Mouse (Mus musculus) embryonic facial prominence, embryonic 15.5 days (tissue): ENCODE measurements at regions not wholly inside any gene's neighbourhood (a gene's known extent, or its start where the extent isn't known, plus 50 kb on each side); places are given as distances from the start of the nearest gene placed in this dataset.

Source experiments
- ATAC-seq: fragments of 200-750 bp; cut with Nextera tagmentation; 2 replicates; pipeline ENCODE4 v1.8.0; 2017; ENCODE audit warnings: low read depth, moderate TSS enrichment; ENCODE audit not compliant: insufficient number of reproducible peaks, low FRiP score, low TSS enrichment
- H3K27ac ChIP-seq: fragments of 300-500 bp; sonication (generic); replicated peaks from 2 replicates; pipeline ENCODE4 v1.5.1; 2015; ENCODE audit warnings: mild to moderate bottlenecking, inconsistent platforms
- H3K27me3 ChIP-seq: fragments of 300-500 bp; sonication (generic); 2 replicates; pipeline ENCODE4 v1.6.1; 2015; ENCODE audit warnings: inconsistent platforms
- H3K36me3 ChIP-seq: fragments of 300-500 bp; sonication (generic); 2 replicates; pipeline ENCODE4 v1.6.1; 2015; ENCODE audit warnings: mild to moderate bottlenecking, inconsistent platforms
- H3K4me1 ChIP-seq: fragments of 300-500 bp; sonication (generic); 2 replicates; pipeline ENCODE4 v1.6.1; 2015; ENCODE audit warnings: inconsistent platforms
- H3K4me2 ChIP-seq: fragments of 300-500 bp; sonication (generic); replicated peaks from 2 replicates; pipeline ENCODE4 v1.6.1; 2015; ENCODE audit warnings: mild to moderate bottlenecking, inconsistent platforms
- H3K4me3 ChIP-seq: fragments of 300-500 bp; sonication (generic); replicated peaks from 2 replicates; pipeline ENCODE4 v1.5.1; 2015; ENCODE audit warnings: mild to moderate bottlenecking, inconsistent platforms
- H3K9ac ChIP-seq: fragments of 300-500 bp; sonication (generic); 2 replicates; pipeline ENCODE4 v1.6.1; 2015; ENCODE audit warnings: inconsistent platforms
- H3K9me3 ChIP-seq: fragments of 300-500 bp; sonication (generic); replicated peaks from 2 replicates; pipeline ENCODE4 v1.6.1; 2016; ENCODE audit warnings: inconsistent platforms
- whole genome bisulfite sequencing: fragments of 180-500 bp; shearing (Covaris S2); methylation state at CpG from one replicate; pipeline ENCODE4 v1.1.7; 2015; 5-methylcytosine and 5-hydroxymethylcytosine counted together

DNA sequence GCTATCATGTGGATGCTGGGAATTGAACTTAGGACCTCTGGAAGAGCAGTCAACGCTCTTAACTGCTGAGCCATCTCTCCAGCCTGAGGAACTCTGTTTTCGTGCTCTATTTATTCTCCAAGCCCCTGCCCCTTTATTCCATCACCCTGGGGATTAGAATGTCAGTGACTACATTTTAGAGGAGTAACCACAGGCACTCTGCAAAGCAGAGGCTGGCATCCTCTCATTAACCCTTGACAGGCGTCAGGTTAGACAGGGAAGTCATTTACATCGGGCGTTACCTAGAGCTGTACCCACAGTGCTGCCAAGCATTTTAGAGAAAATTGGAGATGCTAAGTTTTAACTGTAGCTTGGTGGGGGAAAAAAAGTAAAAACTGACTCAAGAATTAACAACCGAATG is 105.4 kb upstream of the Krr1 start:
- no peaks in the 10 kb centered on the region for H3K27me3 ChIP-seq
- no peak for ATAC-seq
- H3K9ac ChIP-seq, result no peak overlapping the region
- no peak overlapping the region for H3K4me3 ChIP-seq
- no peaks in the 10 kb centered on the region for H3K9me3 ChIP-seq
- H3K4me1 ChIP-seq, result no peaks in the 10 kb centered on the region
- 21% methylated on average over 6 of the region's 6 CpGs for WGBS
- no peaks in the 10 kb centered on the region for H3K36me3 ChIP-seq
- H3K27ac ChIP-seq, result no peak overlapping the region
- no peak overlapping the region for H3K4me2 ChIP-seq

DNA sequence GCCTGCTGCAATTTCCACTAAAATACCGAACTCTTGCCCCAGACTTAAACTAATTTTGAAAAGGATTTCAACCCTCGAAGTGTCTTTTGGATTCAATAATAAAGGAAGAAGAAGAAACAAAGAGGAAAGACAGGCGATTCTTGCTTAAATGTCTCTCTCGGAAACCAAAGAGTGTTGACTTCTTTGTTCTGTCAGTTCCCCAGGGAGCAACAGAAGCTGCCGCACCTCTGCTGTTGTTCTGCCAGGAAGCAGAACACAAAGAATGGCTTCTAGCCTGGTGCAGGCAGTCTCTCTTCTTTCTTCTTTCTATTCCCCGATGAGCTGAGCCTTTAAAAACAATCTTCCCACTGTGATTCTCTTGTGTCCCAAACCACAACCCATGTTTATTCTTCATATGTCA is 104.9 kb upstream of the Krr1 start:
- 11% methylated on average over 6 of the region's 6 CpGs for WGBS
- no peak overlapping the region for H3K9ac ChIP-seq
- no peaks in the 10 kb centered on the region for H3K9me3 ChIP-seq
- no peaks in the 10 kb centered on the region for H3K4me1 ChIP-seq
- ATAC-seq, result no peak; the same call in 1 of the 2 replicates
- H3K36me3 ChIP-seq, result no peaks in the 10 kb centered on the region
- no peaks in the 10 kb centered on the region for H3K27me3 ChIP-seq
- H3K4me2 ChIP-seq, result no peak overlapping the region
- H3K4me3 ChIP-seq, result no peak overlapping the region
- no peak overlapping the region for H3K27ac ChIP-seq

DNA sequence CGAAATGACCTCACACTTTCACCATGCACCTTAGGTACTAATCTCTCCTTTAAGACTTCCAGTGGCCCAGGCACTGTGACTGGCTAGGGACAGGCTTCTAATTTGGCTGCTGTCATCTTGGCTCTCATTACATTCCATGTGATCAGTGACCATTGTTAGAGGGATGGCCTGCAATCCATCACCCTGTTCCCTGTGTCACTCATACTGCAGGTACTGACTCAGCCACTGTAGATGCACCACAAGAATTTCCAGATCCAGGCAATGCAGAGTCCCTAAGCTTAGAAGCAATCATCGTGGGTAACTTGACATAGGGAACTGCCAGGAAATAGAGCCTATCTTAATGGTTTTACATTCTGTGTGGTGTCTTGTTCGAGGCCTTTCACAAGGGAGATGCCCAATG is 92.1 kb upstream of the Krr1 start:
- Histone ChIP-seq H3K27me3 (no peaks in the 10 kb centered on the region), H3K9me3 (no peaks in the 10 kb centered on the region), H3K4me3 (no peak overlapping the region), H3K27ac (no peak overlapping the region), H3K36me3 (no peaks in the 10 kb centered on the region), H3K4me1 (peaks cover 8% of the 10 kb centered on the region; the same call in 1 of the 2 replicates), H3K9ac (no peak overlapping the region), H3K4me2 (no peak overlapping the region)
- 82% methylated on average over 3 of the region's 3 CpGs for WGBS
- ATAC-seq, result no peak

DNA sequence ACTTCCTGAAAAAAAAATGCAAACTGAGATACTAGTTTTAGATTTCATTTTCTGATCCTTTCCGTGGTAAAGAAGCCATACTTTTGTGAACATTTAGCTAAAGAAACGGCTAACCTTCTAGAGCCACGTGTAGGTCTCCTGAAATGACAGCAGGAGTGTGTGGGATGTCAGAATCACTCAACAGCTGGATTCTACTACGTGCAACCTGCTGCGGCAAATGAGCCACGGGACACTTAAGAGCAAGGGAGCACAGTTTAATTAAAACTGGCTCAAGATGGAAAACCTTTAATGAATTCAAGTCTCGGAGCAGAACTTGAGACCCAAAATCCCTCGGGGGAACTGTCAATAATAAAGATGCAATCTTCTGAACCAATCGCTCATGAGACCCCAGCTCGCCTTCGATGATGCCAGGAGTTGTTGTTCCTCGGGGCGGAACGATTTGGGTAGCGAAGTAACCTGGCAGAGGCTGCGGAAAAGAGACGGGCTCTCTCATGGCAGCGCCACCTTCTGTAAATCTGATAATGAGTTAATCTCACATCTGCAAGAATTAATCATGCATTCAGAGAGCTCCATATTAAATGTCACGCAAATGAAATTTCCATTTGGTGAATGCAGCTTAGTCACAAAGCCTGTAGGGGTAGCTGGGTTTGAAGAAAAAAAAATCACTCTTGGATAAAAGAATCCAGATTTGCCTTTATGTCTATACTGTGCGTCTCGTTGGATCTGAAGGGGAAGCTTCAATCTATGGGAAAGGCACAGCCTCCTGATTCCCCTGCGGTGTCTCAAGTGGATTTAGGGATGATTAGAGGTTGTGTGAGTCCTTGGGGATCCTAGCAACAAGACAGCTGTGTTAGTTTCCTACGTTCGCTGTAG is 90.9 kb upstream of the Krr1 start:
- peak overlapping the region; percentile 30 for H3K4me2 ChIP-seq
- no peaks in the 10 kb centered on the region for H3K9me3 ChIP-seq
- H3K4me1 ChIP-seq, result peaks cover 8% of the 10 kb centered on the region; the same call in 1 of the 2 replicates
- H3K4me3 ChIP-seq, result no peak overlapping the region
- 35% methylated on average over 24 of the region's 24 CpGs for WGBS
- ATAC-seq, result no peak
- no peaks in the 10 kb centered on the region for H3K36me3 ChIP-seq
- H3K27me3 ChIP-seq, result no peaks in the 10 kb centered on the region
- no peak overlapping the region for H3K27ac ChIP-seq
- H3K9ac ChIP-seq, result no peak overlapping the region; the same call in 1 of the 2 replicates

DNA sequence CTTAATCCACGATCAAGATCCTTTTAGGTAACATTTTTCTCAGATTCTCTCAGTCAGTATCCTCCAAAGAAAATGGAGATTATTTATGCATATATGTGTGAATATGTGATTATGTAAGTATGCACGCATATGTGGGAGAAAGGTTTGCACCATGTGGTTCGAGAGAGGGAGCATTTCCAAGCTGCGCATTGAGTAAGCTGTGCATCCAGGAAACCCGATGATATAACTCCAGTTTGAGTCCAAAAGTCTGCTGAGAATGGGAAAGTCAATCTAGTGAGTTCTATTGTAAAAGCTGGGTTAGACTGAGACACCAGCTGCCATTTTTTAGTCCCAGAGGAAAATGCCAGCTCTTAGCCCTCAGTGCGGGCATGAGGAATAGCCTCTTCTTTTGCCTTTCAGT is 89.9 kb upstream of the Krr1 start:
- no peaks in the 10 kb centered on the region for H3K27me3 ChIP-seq
- no peak overlapping the region for H3K9ac ChIP-seq
- no peaks in the 10 kb centered on the region for H3K36me3 ChIP-seq
- H3K4me3 ChIP-seq, result no peak overlapping the region
- no peak for ATAC-seq
- H3K4me2 ChIP-seq, result no peak overlapping the region
- WGBS, result 88% methylated on average over 6 of the region's 6 CpGs
- H3K27ac ChIP-seq, result no peak overlapping the region
- no peaks in the 10 kb centered on the region for H3K9me3 ChIP-seq
- H3K4me1 ChIP-seq, result peaks cover 8% of the 10 kb centered on the region; the same call in 1 of the 2 replicates

DNA sequence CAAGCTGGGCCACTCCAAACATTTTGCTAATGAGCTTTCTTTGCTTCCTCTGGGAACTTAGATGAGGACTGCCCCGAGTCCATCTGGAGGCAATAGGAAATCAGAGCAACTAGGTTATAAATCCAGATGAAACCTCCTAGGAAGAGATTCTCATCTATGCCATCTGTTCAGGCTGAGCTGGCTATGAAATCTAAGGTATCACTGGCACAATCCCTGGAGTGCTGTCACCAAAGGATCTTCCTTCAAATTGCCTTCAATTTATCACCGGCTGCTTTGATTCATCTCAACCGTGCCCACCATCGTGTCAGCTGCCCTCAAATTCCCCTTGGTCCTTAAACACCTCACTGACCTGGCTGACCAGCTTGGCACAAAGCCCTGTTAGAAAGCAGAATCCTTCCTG is 87.8 kb upstream of the Krr1 start:
- H3K4me3 ChIP-seq, result no peak overlapping the region
- H3K9ac ChIP-seq, result no peak overlapping the region
- no peaks in the 10 kb centered on the region for H3K27me3 ChIP-seq
- H3K27ac ChIP-seq, result no peak overlapping the region
- no peak overlapping the region for H3K4me2 ChIP-seq
- no peak for ATAC-seq
- 60% methylated on average over 4 of the region's 4 CpGs for WGBS
- H3K36me3 ChIP-seq, result no peaks in the 10 kb centered on the region
- no peaks in the 10 kb centered on the region for H3K9me3 ChIP-seq
- peaks cover 8% of the 10 kb centered on the region; the same call in 1 of the 2 replicates for H3K4me1 ChIP-seq

DNA sequence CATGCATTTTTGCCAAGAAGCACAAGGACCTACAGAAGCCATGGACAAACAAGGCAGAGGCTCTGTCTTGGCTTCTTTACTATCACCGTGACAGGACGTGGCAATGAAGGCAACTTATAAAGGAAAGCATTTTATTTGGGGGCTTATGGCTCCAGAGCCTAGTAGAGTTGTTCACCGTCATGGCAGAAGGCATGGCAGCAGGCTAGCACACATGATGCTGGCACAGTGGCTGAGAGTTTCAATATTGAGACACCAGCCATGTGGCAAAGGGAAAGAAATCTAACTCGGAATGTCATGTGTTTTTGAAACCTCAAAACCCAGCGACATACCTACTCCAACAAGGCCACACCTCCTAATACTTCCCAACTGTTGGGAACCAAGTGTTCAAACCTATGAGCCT is 83.4 kb upstream of the Krr1 start:
- no peaks in the 10 kb centered on the region for H3K9me3 ChIP-seq
- 89% methylated on average over 5 of the region's 5 CpGs for WGBS
- peaks cover 6% of the 10 kb centered on the region; the same call in 1 of the 2 replicates for H3K4me1 ChIP-seq
- H3K27ac ChIP-seq, result no peak overlapping the region
- no peak for ATAC-seq
- H3K9ac ChIP-seq, result no peak overlapping the region
- H3K36me3 ChIP-seq, result no peaks in the 10 kb centered on the region
- no peak overlapping the region for H3K4me2 ChIP-seq
- no peak overlapping the region for H3K4me3 ChIP-seq
- H3K27me3 ChIP-seq, result no peaks in the 10 kb centered on the region

DNA sequence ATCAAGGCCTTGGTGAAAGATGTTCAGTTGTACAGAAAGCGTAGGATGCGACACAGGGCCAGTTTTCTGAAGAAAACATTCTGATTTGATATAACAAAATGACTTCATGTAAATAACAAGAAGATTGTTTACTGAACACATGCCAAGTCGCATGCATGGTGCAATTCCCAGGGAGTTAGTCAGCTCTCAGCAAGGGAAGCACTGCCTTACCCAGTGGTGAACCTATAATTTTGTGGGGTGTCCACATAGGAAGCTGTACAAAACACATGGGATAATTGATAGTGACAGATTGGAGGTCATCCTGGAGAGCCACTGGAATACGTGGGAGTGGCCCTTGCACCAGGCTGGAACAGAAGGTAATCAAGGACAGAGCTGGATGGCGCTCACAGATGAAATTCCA is 79.0 kb upstream of the Krr1 start:
- Histone ChIP-seq H3K27ac (no peak overlapping the region; the same call in 1 of the 2 replicates), H3K4me2 (no peak overlapping the region)
- WGBS, result 72% methylated on average over 5 of the region's 5 CpGs

DNA sequence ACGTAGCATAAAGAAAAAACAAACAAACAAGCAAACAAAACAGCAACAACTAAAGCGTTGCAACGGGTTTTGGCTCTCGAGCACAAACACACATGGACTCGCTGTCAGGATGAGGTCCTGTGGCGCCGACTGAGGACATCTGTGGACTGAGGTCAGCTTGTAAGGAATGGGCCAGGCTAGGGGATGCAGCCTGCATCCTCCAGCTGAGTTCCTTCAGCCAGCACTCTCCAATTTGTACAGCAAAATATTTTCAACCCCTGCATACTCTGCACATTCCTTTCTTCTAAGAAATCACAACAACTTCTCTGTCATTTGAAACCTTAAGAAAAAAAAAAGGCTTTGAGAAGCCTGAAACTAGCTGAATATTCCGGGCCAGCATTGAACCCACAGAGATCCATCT is 78.5 kb upstream of the Krr1 start:
- Histone ChIP-seq H3K36me3 (no peaks in the 10 kb centered on the region), H3K4me2 (no peak overlapping the region), H3K27ac (no peak overlapping the region; the same call in 1 of the 2 replicates), H3K4me1 (peaks cover 6% of the 10 kb centered on the region; the same call in 1 of the 2 replicates), H3K27me3 (no peaks in the 10 kb centered on the region), H3K9me3 (no peaks in the 10 kb centered on the region), H3K9ac (no peak overlapping the region), H3K4me3 (no peak overlapping the region)
- no peak for ATAC-seq
- 52% methylated on average over 8 of the region's 8 CpGs for WGBS

More for the DNA sequence above, 79.0 kb upstream of the Krr1 start:
- H3K9ac ChIP-seq, result no peak overlapping the region
- H3K9me3 ChIP-seq, result no peaks in the 10 kb centered on the region
- 0 out of 2 replicates have a peak, but pooled peaks have one; percentile 43 for ATAC-seq
- no peaks in the 10 kb centered on the region for H3K36me3 ChIP-seq
- no peak overlapping the region for H3K4me3 ChIP-seq
- no peaks in the 10 kb centered on the region for H3K27me3 ChIP-seq
- peaks cover 6% of the 10 kb centered on the region; the same call in 1 of the 2 replicates for H3K4me1 ChIP-seq

DNA sequence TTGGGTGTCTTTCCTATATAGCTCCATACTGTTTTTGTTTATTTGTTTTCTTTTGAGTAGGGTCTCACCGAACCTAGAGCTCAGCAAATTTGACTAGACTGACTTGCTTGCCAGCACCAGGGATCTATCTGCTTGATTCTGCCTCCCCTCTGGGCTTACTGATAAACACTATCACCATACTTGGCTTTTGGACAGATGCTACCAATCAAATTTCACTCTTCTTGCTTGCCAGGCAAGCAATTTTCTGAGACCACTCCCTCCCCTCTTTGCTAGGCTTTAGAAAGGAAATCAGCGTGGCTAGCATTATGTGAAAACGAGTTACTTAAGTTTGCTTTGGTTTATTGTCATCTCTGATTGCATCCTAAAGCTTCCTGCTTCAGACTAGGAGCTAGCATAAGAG is 75.1 kb upstream of the Krr1 start:
- Histone ChIP-seq H3K4me3 (no peak overlapping the region), H3K9me3 (no peaks in the 10 kb centered on the region), H3K36me3 (no peaks in the 10 kb centered on the region), H3K27ac (no peak overlapping the region), H3K27me3 (no peaks in the 10 kb centered on the region), H3K4me1 (peaks cover 6% of the 10 kb centered on the region; the same call in 1 of the 2 replicates), H3K9ac (no peak overlapping the region), H3K4me2 (no peak overlapping the region)
- ATAC-seq, result no peak
- WGBS, result 49% methylated on average over 3 of the region's 3 CpGs

DNA sequence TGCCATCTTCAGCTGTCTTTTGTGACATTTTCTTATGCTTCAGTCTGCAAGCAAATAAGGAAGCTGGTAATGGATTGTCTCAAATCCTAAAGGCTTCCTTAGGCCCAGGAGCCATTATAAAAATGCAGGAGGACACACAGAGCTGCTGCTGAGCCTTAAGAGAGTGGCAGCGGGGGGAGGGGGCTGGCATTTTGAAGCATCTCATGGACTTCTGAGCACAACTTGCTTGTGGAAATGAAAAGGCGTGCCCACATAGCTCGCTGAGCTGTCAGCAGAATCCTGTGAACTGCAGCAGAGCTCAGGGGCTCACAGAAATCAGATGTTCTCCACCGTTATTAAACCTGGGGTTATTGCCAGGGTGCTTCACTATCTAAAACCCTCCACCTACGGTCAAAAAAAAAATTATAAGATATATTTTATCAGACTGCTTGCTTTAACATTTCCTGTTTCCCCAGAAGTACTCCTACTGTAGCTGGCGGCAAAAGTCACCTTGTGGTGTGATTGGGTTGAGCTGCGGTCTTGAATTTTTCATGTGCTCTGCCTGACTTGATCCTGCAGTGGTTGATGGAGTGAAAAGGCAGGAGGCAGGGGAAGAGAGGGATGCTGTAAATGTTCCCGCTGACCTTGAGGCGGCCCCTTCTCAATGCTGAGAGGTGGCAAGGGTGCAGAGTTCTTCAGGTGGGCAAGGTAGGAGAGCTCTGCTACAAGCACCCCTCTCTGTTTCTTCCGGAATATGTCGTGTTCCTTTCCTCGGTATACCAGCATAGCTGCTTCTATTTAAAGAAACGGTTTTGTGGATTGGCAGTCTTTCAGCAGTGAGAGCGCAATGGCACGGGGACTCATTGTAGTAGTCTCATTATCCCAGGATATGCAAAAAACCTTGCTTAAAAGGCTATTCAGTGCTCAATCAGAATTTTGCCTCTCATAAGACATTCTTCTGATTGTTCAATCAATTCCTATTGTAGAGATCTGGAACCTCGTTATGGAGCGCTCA is 71.4 kb upstream of the Krr1 start:
- Histone ChIP-seq H3K4me2 (no peak overlapping the region), H3K9me3 (no peaks in the 10 kb centered on the region), H3K27me3 (no peaks in the 10 kb centered on the region), H3K4me1 (no peaks in the 10 kb centered on the region), H3K4me3 (no peak overlapping the region), H3K36me3 (no peaks in the 10 kb centered on the region), H3K27ac (no peak overlapping the region), H3K9ac (no peak overlapping the region)
- no peak for ATAC-seq
- WGBS, result 56% methylated on average over 17 of the region's 17 CpGs
